Mouse (Mus musculus): ENCODE measurements around the gene Ubl3. TPM values are rescaled to one million over a fixed set of nuclear protein-coding genes. Genes with fewer than 3 reads are reported as not detected.

The Ubl3 gene
- total and polyA plus RNA-seq, 2 experiments from 2014 or later, result 79.3 to 122 TPM

GRCm38 (mm10) chr5:148563281-148563680 lies 10.7 kb upstream of the Ubl3 start:
- H3K27me3 ChIP-seq (ENCODE audit: insufficient read depth, low read length), result no peaks in the 10 kb centered on the region
- H3K4me1 ChIP-seq (ENCODE audit: insufficient read depth), result no peaks in the 10 kb centered on the region
- DNase-seq, result no peak
- ATAC-seq, result no peak
- no peaks in the 10 kb centered on the region for H3K9me3 ChIP-seq (ENCODE audit: low read length)
- H3K4me3 ChIP-seq (ENCODE audit: low read depth, low read length), result no peak overlapping the region
- no peak overlapping the region for H3K4me2 ChIP-seq (ENCODE audit: low read depth)
- 72% methylated on average over 4 of the region's 4 CpGs for WGBS
- H3K36me3 ChIP-seq (ENCODE audit: insufficient read depth), result no peaks in the 10 kb centered on the region
- no peak for TF ChIP-seq CTCF (IDR thresholded peaks at IDR 0.05; ENCODE audit: low read depth)
- no peak overlapping the region for H3K9ac ChIP-seq
- H3K27ac ChIP-seq (ENCODE audit: low read depth, low read length), result no peak overlapping the region

GRCm38 (mm10) chr5:148562235-148562634 lies 9.6 kb upstream of the Ubl3 start:
- no peaks in the 10 kb centered on the region for H3K4me1 ChIP-seq (ENCODE audit: insufficient read depth)
- no peak for DNase-seq
- no peaks in the 10 kb centered on the region for H3K36me3 ChIP-seq (ENCODE audit: insufficient read depth)
- WGBS, result 71% methylated on average over 8 of the region's 8 CpGs
- H3K27ac ChIP-seq (ENCODE audit: low read depth, low read length), result no peak overlapping the region
- H3K4me2 ChIP-seq (ENCODE audit: low read depth), result no peak overlapping the region
- H3K4me3 ChIP-seq (ENCODE audit: low read depth, low read length), result no peak overlapping the region
- no peak for TF ChIP-seq CTCF (IDR thresholded peaks at IDR 0.05; ENCODE audit: low read depth)
- no peak for ATAC-seq
- no peaks in the 10 kb centered on the region for H3K27me3 ChIP-seq (ENCODE audit: insufficient read depth, low read length)
- no peaks in the 10 kb centered on the region for H3K9me3 ChIP-seq (ENCODE audit: low read length)
- no peak overlapping the region for H3K9ac ChIP-seq

GRCm38 (mm10) chr5:148559261-148559958 lies 6.8 kb upstream of the Ubl3 start:
- ATAC-seq (no peak), DNase-seq (no peak)
- no peak overlapping the region for H3K27ac ChIP-seq (ENCODE audit: low read depth, low read length)
- H3K9ac ChIP-seq, result no peak overlapping the region
- H3K36me3 ChIP-seq (ENCODE audit: insufficient read depth), result no peaks in the 10 kb centered on the region
- no peaks in the 10 kb centered on the region for H3K4me1 ChIP-seq (ENCODE audit: insufficient read depth)
- H3K4me3 ChIP-seq (ENCODE audit: low read depth, low read length), result no peak overlapping the region
- H3K4me2 ChIP-seq (ENCODE audit: low read depth), result no peak overlapping the region
- no peak for TF ChIP-seq CTCF (IDR thresholded peaks at IDR 0.05; ENCODE audit: low read depth)
- H3K27me3 ChIP-seq (ENCODE audit: insufficient read depth, low read length), result no peaks in the 10 kb centered on the region
- H3K9me3 ChIP-seq (ENCODE audit: low read length), result no peaks in the 10 kb centered on the region
- 73% methylated on average over 15 of the region's 15 CpGs for WGBS

- Histone ChIP-seq H3K27ac (ENCODE audit: low read depth, low read length) (no peak overlapping the region), H3K36me3 (ENCODE audit: insufficient read depth) (no peaks in the 10 kb centered on the region), H3K27me3 (ENCODE audit: insufficient read depth, low read length) (no peaks in the 10 kb centered on the region), H3K9me3 (ENCODE audit: low read length) (no peaks in the 10 kb centered on the region), H3K4me3 (ENCODE audit: low read depth, low read length) (no peak overlapping the region), H3K4me2 (ENCODE audit: low read depth) (no peak overlapping the region), H3K9ac (no peak overlapping the region), H3K4me1 (ENCODE audit: insufficient read depth) (no peaks in the 10 kb centered on the region)
- ATAC-seq (no peak), DNase-seq (no peak)
- no peak for TF ChIP-seq CTCF (IDR thresholded peaks at IDR 0.05; ENCODE audit: low read depth)
- WGBS, result 93% methylated on average over 6 of the region's 6 CpGs
Observed at GRCm38 (mm10) chr5:148558472-148558871, 5.9 kb upstream of the Ubl3 start.

GRCm38 (mm10) chr5:148556509-148556908 lies 3.9 kb upstream of the Ubl3 start:
- Histone ChIP-seq H3K9ac (no peak overlapping the region), H3K4me3 (ENCODE audit: low read depth, low read length) (no peak overlapping the region), H3K36me3 (ENCODE audit: insufficient read depth) (no peaks in the 10 kb centered on the region), H3K4me2 (ENCODE audit: low read depth) (no peak overlapping the region), H3K27ac (ENCODE audit: low read depth, low read length) (no peak overlapping the region), H3K4me1 (ENCODE audit: insufficient read depth) (no peaks in the 10 kb centered on the region), H3K27me3 (ENCODE audit: insufficient read depth, low read length) (no peaks in the 10 kb centered on the region), H3K9me3 (ENCODE audit: low read length) (no peaks in the 10 kb centered on the region)
- ATAC-seq (no peak), DNase-seq (no peak)
- WGBS, result 82% methylated on average over 5 of the region's 5 CpGs
- TF ChIP-seq CTCF (IDR thresholded peaks at IDR 0.05; ENCODE audit: low read depth), result no peak

GRCm38 (mm10) chr5:148555156-148555555 lies 2.6 kb upstream of the Ubl3 start:
- 80% methylated on average over 10 of the region's 10 CpGs for WGBS
- Histone ChIP-seq H3K27ac (ENCODE audit: low read depth, low read length) (no peak overlapping the region), H3K9ac (no peak overlapping the region), H3K4me2 (ENCODE audit: low read depth) (peak overlapping the region; percentile 35; the same call in 1 of the 2 replicates), H3K36me3 (ENCODE audit: insufficient read depth) (no peaks in the 10 kb centered on the region), H3K4me3 (ENCODE audit: low read depth, low read length) (no peak overlapping the region), H3K4me1 (ENCODE audit: insufficient read depth) (0 out of 2 replicates have a peak, but pooled peaks cover 1% of the 10 kb centered on the region), H3K9me3 (ENCODE audit: low read length) (no peaks in the 10 kb centered on the region), H3K27me3 (ENCODE audit: insufficient read depth, low read length) (no peaks in the 10 kb centered on the region)
- ATAC-seq, result no peak
- no peak for DNase-seq
- TF ChIP-seq CTCF (IDR thresholded peaks at IDR 0.05; ENCODE audit: low read depth), result no peak

- Histone ChIP-seq H3K36me3 (ENCODE audit: insufficient read depth) (no peaks in the 10 kb centered on the region), H3K9ac (no peak overlapping the region), H3K9me3 (ENCODE audit: low read length) (no peaks in the 10 kb centered on the region), H3K27me3 (ENCODE audit: insufficient read depth, low read length) (no peaks in the 10 kb centered on the region), H3K4me1 (ENCODE audit: insufficient read depth) (0 out of 2 replicates have a peak, but pooled peaks cover 5% of the 10 kb centered on the region), H3K4me2 (ENCODE audit: low read depth) (peak overlapping the region; percentile 35), H3K4me3 (ENCODE audit: low read depth, low read length) (peak overlapping the region; percentile 19; the same call in 1 of the 2 replicates), H3K27ac (ENCODE audit: low read depth, low read length) (no peak overlapping the region)
- DNase-seq (no peak), ATAC-seq (no peak)
- 5% methylated on average over 16 of the region's 16 CpGs for WGBS
- no peak for TF ChIP-seq CTCF (IDR thresholded peaks at IDR 0.05; ENCODE audit: low read depth)
Observed at GRCm38 (mm10) chr5:148554701-148555100, 2.1 kb upstream of the Ubl3 start.

All from forebrain, postnatal 0 days (tissue).